Mouse (Mus musculus) left cerebral cortex, postnatal 36 days (tissue): ENCODE results near the gene Fam83g. TPM values are rescaled to one million over a fixed set of nuclear protein-coding genes. Genes with fewer than 3 reads are reported as not detected.
A peak's percentile ranks its signal among the peaks of the same experiment; 100 is the strongest.

Experiments
- DNase-seq, 2 experiments: peaks; one replicate each; pipeline ENCODE4 v3.0.0; 2021 to 2022; ENCODE audit warnings: low spot score in 2 of 2, mixed read lengths in 1 of 2
- intact Hi-C: fragments of 180-260 bp; cut with DNase I; formaldehyde crosslinking; loops from one replicate; pipeline ENCODE4 v1.15.1; 2025
- total RNA-seq, 2 experiments: library from RNA; stranded (reverse); gene quantifications; 2 replicates each; pipeline ENCODE4 v1.2.3; 2021

Gene Fam83g
- total RNA-seq, 2 experiments from 2014 or later: 0.07 TPM; not detected in 1

GRCm38 (mm10) chr11:61650470-61651265, 33.2 kb upstream of the Fam83g start:
- no peak for DNase-seq
- intact Hi-C loops: no loop called here

- intact Hi-C loops: no loop called here
Measured at GRCm38 (mm10) chr11:61652216-61652615, 31.7 kb upstream of the Fam83g start.

GRCm38 (mm10) chr11:61652686-61653447, 31.0 kb upstream of the Fam83g start, which contains the start of gene Grap:
TSS of gene Grap (plus strand) at chr11:61653265.
- no peak for DNase-seq
- intact Hi-C loops: no loop called here

More at GRCm38 (mm10) chr11:61652216-61652615, 31.7 kb upstream of the Fam83g start:
- no peak for DNase-seq

GRCm38 (mm10) chr11:61653568-61653967, 30.3 kb upstream of the Fam83g start:
- intact Hi-C loops: no loop called here

GRCm38 (mm10) chr11:61654786-61655311, 29.0 kb upstream of the Fam83g start:
- DNase-seq: no peak
- intact Hi-C loops: no loop called here

More at GRCm38 (mm10) chr11:61653568-61653967, 30.3 kb upstream of the Fam83g start:
- DNase-seq: no peak

GRCm38 (mm10) chr11:61655649-61656048, 28.2 kb upstream of the Fam83g start:
- intact Hi-C loops: no loop called here

GRCm38 (mm10) chr11:61656148-61656850, 27.6 kb upstream of the Fam83g start:
- intact Hi-C loops: no loop called here
- DNase-seq: no peak

More at GRCm38 (mm10) chr11:61655649-61656048, 28.2 kb upstream of the Fam83g start:
- no peak for DNase-seq

- DNase-seq: no peak
- intact Hi-C loops: no loop called here
Measured at GRCm38 (mm10) chr11:61657432-61657831, 26.5 kb upstream of the Fam83g start.

GRCm38 (mm10) chr11:61658360-61658922, 25.4 kb upstream of the Fam83g start:
- no peak for DNase-seq
- intact Hi-C loops: no loop called here

GRCm38 (mm10) chr11:61659011-61659858, 24.7 kb upstream of the Fam83g start:
- intact Hi-C loops: no loop called here

GRCm38 (mm10) chr11:61660001-61660400, 23.9 kb upstream of the Fam83g start:
- intact Hi-C loops: no loop called here
- DNase-seq: no peak

More at GRCm38 (mm10) chr11:61659011-61659858, 24.7 kb upstream of the Fam83g start:
- DNase-seq: no peak

GRCm38 (mm10) chr11:61660806-61661392, 23.0 kb upstream of the Fam83g start:
- intact Hi-C loops: no loop called here
- no peak for DNase-seq

- no peak for DNase-seq
- intact Hi-C loops: no loop called here
Measured at GRCm38 (mm10) chr11:61662189-61662588, 21.7 kb upstream of the Fam83g start.

- no peak for DNase-seq
- intact Hi-C loops: no loop called here
Measured at GRCm38 (mm10) chr11:61665401-61665800, 18.5 kb upstream of the Fam83g start.

GRCm38 (mm10) chr11:61665991-61666799, 17.7 kb upstream of the Fam83g start:
- intact Hi-C loops: loop anchor here (1.0 kb wide), 1 partner anchor 48 kb away; no protein-coding TSS in a partner anchor
- DNase-seq: peak; percentile 53 to 56

GRCm38 (mm10) chr11:61667248-61667647, 16.6 kb upstream of the Fam83g start:
- intact Hi-C loops: no loop called here
- no peak for DNase-seq

GRCm38 (mm10) chr11:61667782-61668181, 16.1 kb upstream of the Fam83g start:
- intact Hi-C loops: no loop called here

More at GRCm38 (mm10) chr11:61667782-61668181, 16.1 kb upstream of the Fam83g start:
- DNase-seq: no peak
